Mouse (Mus musculus) right cerebral cortex, adult 18-20 months (tissue): ENCODE measurements around the gene Glp2r.

Experiments used
- DNase-seq: peaks from one replicate; pipeline ENCODE4 v3.0.0; 2022; ENCODE audit warnings: mixed read lengths

Gene Glp2r

DNA sequence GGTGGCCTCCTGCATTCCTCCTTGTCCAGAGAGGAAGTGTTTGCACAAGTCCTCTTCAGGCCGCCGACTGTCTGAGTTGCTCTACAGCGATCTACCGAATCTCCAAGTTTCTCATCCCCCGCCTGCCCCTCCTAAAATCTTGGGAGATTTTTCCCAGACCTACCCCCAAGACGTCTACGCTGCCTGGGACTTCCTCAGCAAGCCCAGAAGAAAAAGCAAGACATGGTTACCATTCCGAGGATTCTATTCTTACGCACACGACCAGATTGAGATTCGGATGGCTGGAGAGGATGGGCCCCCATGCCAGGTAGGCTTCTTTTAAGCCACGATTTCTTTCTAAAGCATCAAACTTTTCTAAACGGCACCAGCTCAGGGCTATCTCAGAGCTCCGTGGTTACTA lies at the start of gene Glp2r:
Glp2r (minus strand) TSS at position 101 of the 400 bp plus-strand sequence.
- no peak for DNase-seq

DNA sequence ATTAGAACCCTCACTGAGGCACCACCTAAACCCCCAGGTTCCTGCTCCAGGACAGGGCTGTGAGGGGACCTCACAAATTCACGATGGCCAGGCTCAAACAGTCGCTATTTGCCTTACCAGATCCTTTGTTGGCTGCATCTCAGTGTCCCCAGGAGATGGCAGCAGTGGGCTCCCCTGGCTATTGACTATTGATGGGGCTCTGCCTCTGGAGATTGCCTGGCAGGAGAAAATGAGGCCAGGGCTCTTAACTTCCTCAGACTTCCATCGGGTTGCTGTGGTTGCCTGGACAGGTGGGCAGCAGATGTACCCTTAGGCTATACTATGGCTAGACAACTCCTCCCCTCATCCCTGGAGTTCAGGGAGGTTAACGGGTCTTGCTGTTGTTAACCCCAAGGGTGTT lies 49.3 kb upstream of the Glp2r start:
- DNase-seq, result no peak

DNA sequence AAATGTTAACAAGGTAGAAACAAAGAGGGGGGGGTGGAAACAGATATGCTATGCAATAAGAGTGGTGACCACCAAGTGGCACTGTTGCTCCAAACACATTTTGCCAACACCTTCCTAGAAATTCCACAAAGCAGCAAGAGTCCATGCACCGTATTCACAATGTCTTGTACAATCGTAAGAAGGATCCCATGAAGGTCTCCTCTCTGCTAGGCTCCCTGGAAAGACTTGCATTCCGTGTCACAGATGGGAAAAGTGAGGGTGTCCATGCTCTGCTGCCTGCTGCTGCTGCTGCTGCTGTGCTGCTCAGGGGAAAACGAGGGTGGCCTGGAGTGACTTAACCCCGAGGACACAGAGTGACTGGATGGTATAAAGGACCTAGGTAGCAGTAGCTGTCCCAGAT lies 48.7 kb upstream of the Glp2r start:
- DNase-seq, result peak; percentile 48

DNA sequence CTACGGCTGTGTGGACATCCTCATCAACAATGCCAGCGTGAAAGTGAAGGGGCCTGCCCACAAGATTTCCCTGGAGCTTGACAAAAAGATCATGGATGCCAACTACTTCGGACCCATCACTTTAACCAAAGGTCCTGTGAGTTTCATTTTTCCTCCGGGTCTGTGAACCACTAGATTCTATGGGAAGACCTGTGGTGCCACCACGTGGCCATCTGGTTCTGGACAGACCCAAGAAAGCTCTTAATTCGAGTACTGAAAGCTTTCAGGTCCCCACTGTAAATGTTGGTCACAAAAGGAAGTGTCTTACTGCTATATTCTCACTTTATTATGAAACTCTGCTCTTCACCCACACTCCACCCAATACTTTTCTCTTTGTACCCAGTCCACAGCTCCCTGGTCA lies 40.6 kb upstream of the Glp2r start:
- DNase-seq, result peak; percentile 13

DNA sequence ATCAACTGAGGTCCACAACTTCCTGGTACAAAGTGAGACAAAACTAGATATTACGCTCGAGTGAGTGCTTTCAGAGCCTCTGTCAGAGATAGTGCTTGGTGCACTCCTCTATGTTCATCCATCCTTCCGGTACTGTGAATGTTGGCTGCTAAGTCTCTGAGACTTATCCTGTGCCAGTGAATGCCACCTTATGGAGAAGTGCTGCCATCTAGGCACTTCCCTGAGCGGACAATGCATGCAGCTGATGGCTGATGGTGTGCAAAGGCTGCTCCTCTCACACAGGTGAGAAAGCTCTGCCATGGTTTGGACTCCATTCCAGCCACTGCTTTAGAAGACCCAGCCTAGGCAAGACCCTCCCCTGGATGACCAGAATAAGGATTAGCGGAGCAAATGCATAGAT lies 37.1 kb upstream of the Glp2r start:
- DNase-seq, result peak; percentile 41

DNA sequence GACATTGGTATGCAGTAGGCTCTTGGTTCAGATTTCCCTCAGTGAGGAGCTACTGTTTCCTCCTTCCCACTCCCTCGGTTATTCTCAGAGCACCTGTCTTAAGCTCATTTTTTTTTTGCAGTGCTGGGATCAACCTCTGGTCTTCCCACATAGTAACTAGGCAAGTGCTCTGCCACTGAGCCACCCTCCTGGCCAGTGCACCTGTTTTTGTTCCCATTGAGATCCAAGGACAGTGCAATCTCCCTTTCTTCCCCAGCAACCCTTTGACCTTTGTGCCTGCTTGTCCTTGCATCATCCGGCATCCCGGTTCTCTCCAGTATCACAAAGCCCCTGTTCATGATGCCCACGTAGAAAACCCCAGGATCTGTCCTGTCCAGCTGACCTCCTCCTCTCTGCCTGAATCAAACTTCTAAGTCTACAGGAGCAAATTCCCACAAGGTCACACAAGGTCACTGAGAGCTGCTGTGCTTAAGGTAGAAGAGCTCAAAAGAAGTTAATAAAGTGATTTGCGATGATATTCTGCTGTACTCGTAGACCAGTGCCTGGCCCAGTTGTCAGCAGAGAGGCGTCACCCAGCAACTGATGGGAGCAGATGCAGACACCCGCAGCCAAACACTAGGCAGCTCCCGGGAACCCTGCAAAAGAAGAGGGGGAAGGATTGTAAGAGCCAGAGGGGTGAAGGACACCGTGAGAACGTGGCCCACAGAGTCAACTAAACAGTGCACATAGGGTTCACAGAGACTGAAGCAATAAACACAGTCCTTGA lies 36.1 kb upstream of the Glp2r start:
- DNase-seq, result no peak

DNA sequence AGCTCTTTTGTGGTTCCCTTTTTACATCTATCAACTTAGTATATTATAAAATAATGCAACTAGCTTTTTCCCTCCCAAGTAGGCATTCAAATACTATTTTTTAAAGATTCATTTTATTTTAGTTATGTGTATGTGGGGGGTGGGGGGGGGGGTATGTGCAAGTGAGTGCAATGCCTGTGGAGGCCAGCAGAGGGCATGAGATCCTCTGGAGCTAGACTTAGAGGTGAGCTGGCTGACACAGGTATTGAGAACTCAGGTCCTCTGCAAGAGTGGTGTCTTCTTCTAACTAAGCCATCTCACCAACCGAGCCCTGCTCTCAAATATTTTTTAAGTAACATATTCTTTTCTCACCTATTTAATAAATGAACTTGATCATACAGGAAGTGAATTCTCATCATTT lies 34.6 kb upstream of the Glp2r start:
- no peak for DNase-seq

DNA sequence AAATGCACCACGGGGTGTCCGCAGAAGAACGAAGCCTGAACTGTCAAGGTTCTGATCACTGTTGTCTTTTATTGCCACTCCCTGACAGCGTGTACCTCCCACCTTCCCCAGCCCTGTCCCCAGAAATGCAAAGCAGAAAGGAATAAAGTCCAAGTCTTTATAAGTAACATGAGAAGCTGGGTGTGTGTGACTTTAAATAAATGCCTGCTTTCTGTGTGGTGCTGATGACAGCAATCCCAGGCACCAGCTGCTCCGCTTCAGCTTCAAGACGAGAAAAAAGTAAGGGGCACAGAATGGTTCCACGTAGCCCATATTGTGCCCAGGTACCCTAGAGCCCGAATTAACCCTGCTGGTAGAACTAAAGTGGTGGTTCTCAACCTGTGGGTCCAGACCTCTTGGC lies 30.2 kb upstream of the Glp2r start:
- peak; percentile 9 for DNase-seq

DNA sequence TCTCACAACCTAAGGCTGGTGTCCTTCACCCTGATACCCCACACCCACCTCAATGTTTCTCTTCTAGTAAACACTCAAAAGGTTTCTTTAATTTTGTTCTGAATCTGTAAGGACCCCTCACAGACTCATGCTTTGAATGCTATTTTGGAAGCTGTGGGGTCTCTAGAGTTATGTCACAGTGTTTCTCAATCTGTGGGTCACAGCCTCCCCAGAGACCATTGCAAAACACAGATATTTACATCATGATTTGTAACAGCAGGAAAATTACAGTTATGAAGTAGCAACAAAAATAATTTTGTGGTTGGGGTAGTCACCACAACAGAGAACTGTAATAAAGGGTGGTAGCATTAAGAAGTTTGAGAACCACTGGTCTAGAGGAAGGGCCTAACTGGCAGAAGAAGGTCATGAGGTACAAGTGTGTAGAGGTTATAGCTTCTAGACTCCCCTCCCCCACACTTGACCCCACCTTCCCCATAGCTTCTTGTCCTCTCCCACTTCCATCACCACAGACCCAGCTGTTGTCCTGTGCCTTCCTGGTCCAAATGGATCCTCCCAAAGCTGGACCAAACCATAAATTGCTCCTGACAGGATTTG lies 29.3 kb upstream of the Glp2r start:
- DNase-seq, result no peak

DNA sequence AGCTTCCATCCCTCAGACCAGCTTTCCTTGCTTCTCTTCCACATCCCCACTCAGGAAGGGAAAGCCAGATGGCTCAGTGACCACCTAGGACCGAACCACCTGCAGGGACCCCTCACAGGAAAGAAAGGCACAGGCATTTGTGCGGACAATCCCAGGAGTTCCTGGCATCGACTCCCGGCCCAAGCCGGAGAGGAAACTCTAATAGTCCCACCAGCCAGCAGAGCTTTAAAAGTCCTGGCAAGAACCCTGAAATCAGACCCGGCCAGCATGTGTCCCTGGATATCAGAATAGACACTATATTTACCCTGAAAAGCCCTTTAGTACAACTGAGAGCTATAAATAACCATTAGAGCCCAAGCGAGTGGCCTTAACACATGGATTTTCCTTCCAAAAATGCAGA lies 27.0 kb upstream of the Glp2r start, which contains the start of gene Dhrs7c:
Dhrs7c (plus strand) TSS at position 257 of the 400 bp plus-strand sequence.
- no peak for DNase-seq

DNA sequence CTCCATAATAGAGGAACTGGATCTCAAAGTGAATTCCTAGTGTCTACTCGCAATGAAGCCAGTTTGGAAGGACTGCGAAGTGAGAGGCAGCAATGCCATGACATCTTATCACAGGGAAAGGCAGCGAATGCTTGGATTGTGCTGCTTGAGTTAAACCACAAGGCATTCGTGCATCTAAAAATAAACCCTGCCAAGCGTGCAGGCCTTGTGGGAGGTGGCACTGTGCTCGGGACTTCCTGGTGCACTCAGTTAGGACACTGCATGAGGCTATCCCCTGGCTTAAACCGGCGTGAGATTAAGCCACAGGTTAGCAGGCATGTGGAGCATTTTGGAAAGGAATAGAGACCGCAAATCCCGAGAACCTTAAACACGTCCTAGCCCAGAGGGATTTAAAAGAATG lies 19.2 kb upstream of the Glp2r start:
- no peak for DNase-seq

DNA sequence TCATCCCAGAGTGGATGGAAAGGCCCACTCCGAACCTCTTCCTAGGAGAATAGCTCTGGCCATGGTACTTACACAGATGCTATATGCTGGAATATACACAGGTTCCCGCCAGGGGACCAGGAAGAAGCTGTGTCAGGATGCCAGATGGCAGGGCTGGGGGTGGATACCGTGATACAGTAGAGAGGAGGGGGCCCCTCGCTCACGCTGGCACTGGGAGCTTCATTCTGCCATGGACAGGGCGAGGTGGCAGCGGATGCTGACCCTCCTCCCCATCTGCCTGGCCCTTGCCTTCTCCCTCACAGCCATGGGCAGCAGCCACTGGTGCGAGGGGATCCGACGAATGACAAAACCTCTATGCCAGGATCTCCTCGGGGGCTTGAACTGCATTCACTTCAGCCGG lies 3.4 kb upstream of the Glp2r start, which contains the start of gene Gsg1l2:
Gsg1l2 (plus strand) TSS at position 230 of the 400 bp plus-strand sequence.
- no peak for DNase-seq

DNA sequence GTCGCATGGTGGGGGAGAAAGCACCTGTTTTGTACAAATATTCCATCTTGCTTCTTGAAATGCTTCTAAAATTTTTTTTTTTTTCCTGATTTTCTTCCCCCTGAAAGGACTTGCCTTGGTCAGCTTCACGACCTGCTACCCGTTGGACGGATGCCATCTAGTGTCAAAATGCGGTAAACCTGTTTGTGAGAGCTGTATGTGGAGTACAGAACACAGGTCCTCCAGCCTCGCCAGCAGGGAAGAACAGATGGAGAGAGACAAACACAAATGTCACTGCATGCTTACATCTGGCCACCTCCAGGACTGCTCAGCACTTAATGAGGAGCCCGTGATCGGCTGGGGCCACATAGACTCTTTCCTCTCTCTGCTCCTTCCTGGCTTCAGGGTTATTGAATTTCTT lies 1.6 kb upstream of the Glp2r start:
- peak; percentile 75 for DNase-seq

DNA sequence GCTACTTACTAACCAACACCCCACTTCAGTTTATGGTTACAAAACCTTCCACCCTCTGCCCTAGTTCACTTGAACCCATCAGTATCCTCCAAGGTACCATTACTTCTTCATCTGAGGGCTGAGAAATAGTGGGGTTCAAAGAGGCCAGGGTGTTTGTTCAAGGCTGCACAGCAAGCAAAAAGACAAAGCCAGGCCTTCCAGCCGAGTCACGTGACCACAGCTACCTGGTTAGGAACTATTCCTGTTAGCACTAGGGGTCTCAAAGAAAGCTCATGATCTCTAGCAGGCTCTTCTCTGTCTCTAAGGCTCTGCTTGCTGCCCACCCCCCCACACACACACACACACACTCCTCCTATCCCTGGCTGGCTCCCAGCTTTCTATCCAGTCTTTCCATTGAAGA lies 738 bp upstream of the Glp2r start:
- no peak for DNase-seq

DNA sequence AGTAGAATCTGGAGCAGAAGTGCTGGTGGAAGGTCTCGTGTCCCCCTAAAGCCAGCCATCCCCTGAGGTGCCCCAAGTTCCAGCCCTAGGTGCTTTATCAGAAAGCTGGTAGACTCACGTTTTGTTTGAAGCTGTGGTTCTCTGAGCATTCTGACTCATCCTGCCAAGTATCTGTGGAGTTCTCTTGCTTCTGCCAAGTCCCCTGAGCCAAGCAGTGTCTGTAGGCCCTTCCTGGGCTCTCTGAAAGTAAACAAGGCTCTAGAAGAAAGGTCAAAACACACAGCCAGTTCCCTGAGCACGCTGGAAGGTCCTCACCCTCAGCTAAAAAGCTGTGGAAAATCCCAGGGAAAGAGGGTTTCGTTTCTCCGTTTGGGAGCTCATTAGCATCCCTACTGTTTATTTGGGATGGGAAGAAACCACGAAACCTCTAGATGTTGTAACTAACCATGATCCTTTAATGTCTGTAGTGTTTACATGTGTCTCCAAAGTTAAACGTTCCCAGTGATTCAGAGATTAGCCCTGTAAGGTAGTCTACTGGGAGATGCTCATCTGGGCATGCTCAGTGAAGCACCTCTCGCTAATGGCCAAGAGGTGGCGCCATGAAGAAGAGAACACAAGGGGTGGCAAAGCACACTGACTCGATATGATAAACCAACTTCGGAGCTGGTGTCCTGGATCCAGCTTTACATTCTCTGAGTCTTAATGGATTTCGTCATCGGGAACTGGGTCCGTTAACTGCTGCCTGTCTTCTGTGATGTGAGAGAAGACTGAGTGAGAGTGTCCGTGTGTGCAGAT lies 13.4 kb downstream of the Glp2r start:
- DNase-seq, result peak; percentile 21

DNA sequence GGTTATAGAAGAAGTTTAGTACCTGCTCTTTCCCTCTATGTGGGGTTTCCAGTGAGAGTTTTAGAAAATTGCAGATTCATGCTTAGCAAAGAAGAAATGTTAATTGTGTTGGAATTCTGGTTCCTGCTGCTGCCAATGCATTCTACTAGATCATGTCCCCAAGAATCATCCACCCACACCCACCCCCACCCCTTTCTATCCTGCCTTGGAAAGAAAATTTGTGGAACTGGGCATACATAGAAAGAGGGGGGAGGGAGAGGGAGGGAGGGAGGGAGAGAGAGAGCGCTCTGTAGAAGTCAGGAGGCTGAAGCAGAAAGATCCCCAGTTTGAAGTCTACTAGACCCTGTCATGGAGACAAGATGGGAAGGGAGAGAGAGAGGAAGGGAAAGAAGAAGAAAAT lies 14.7 kb downstream of the Glp2r start:
- no peak for DNase-seq

DNA sequence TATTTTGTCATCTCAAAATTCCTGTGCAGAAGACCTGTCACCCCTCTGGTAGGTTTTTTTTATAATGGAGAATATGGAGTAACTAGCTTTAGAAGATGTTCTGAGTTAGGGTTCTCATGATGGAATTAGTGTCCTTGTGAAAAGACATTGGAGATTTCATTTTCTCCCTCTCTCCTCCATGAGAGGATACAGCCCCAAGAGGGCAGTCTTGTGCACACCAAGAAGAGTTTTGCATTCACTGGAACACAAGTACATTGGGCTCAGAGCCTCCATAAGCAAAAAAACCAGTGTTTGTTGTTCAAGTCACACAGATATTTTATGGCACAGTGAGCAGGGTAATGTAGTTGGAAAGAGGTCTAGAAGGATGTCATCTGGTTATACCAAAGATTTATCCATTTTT lies 29.4 kb downstream of the Glp2r start:
- no peak for DNase-seq

DNA sequence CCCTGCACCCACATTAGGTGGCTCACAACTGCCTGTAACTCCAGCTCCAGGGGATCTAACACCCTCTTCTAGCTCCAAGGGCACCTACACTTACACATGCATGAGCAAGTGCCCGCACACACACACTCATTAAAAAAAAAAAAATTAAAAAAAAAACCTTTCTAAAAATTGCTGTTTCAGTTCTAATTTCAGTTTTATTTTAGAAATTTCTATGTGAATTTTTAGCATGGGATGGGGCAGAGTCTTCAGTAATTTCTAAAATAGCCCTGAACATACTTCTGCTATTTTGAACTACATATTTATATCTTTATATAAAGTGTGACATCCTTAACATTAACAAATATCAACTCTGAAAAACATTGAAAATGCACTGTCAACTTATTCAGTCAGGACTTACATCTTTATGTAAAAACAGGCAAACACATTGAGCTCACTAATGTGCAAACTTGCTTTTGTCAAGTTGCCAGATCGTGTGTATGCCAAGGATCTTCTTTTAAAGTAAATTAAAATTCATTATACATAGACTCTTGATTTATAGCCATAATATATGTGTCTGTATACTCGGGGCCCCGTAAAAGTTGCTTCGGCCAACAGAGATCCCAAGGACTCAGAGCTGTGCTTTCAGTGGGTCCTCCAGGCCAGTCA lies 32.0 kb downstream of the Glp2r start:
- no peak for DNase-seq

DNA sequence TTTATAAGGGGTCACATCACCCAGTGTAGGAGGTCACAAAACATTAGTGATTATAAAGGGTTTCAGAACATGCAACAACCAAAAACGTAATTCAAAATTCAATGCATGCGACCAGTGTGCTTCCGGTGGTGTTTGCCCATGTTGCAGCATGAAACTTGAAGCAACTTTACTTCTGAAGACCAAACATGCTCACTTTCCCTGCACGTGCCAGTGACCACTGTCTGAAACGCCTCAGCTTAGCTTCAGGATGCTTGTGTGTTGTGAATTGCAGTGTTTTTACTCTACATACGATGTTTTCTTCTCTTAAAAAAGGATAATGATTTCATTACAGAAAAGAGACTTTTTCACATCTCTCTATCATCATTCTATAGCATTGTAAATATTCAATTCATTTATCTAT lies 32.6 kb downstream of the Glp2r start:
- no peak for DNase-seq

DNA sequence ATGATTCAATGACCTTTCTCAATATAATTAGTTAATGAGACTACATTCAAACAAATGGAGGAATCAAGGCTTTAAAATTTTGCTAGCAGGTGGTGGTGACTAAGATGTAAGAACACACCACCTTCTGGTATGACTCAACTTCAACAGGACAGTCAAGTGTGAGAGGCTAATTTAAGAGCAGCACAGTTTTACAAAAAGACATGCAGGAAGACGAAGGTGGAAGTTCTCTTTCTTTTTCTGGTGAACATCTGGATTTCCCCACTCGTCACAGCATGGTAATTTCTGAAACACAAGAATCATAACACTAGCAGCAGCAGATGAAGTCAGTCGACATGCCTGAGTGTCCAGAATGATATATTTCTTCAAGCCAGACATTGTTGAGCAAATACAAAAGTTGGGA lies 36.4 kb downstream of the Glp2r start:
- DNase-seq, result peak; percentile 53

DNA sequence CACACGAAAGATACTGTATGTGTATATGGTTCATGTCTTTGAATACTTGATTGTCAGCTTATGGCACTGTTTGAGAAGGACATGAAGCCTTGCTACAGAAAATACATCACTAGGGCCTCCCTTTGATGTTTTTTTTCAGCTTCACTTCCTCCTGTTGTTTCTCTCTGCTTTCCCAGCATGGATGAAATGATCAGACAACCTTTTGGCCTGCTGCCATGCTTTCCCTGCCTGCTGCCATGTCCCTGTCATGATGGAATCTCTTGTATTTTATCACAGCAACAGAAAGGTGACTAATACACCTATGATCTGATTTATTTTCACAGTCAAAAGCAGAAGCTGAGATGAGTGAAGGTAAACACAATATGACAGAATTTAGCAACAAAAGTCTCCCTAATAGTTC lies 37.2 kb downstream of the Glp2r start:
- DNase-seq, result no peak

DNA sequence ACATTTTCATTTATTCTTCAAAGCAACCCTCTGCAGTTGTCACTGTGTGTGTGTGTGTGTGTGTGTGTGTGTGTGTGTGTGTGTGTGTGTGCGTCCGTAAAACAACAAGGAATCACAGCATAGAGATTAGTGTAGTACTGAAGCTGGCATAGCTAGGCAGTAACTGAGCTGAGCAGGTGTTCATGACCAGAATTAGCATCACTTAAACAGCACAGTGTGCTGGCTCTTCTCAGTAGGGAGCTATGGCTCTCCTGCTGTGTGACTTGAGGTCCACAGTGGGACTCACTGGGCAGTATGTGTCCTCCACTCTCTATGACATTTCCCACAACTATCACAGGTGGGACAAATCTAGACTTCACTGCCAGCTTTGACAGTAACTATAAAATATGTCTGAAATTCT lies 39.9 kb downstream of the Glp2r start:
- no peak for DNase-seq

DNA sequence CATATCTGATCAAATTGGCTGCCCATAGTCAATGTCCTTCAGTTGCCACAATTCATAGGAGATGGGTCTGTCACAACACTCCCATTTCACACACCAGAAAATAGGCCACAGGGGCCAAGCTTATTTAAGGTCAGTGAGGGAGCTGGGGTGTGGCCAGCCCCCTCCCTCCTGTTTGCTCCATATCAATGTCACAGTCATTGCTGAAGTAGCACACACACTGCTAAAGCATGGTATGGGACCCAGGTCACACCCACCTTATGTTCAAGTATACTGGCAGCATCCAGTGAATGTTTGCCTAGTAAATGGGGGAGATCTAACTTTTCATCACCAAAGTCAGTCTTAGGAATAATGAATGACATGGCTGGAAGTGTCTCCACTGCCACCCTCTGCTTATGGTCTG lies 42.2 kb downstream of the Glp2r start:
- DNase-seq, result no peak
